Mouse (Mus musculus): ENCODE measurements at regions not wholly inside any gene's neighbourhood (a gene's known extent, or its start where the extent isn't known, plus 50 kb on each side); places are given as distances from the start of the nearest gene placed in this dataset.

DNA sequence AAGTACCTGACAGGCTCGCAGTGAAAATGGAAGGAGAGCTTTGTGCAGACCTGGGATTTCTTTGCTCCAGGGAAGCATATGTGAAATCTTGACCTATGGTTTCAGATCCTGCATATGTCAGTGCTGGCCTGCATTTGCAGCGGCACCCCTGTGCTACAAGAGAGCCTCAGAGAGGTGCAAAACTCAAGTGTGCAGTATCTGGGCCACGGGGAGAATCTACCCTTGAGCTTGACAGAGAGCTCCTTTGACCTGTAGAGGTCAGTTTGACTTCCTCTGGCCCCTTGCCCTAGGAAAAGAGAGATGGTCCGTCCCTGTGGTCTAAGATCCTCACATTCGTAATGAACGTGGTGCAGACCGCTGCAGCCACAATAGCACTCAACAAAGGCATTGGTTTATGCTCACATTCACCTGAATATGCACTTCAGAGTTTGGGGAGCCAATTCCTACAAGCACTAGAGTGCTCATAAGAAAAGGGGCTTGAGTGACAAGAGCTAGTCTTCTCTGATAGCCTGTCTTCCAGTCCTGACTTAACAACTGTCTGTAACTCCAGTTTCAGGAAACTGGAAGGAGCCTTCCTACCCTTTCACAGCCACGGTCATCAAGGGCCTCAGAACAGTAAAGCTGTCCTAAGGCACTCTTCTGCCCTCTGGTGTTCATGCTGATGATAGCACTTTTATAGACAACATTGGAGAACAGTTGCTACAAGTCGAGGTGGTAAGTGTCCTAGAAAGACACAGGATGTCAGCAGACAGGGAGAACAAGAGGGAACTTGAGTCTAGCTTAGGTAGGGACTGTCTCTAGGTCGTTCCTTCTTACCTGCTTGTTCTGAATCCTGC, 200.0 kb upstream of the Apob start:
- peak; percentile 18 for DNase-seq (ENCODE audit: low spot score)

DNA sequence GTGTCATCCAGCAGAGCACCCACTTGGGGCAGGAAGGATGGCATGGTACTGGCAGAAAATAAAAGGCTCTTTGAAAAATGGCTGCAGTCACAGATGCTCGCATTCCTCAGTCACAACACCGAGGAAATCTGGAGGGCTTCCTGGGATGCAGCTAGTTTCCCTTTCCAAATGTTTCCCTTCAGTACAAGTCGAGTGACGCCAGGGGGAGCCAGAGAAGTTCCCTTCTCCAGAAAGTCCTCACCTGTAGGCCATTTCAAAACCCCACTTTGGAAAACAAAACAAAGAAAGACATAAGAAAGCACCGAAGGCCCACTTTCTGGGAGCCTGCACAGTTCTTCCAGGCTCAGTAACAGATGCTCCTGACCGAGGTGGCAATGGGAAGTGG, 199.4 kb upstream of the Apob start:
- no peak for DNase-seq (ENCODE audit: low spot score)

DNA sequence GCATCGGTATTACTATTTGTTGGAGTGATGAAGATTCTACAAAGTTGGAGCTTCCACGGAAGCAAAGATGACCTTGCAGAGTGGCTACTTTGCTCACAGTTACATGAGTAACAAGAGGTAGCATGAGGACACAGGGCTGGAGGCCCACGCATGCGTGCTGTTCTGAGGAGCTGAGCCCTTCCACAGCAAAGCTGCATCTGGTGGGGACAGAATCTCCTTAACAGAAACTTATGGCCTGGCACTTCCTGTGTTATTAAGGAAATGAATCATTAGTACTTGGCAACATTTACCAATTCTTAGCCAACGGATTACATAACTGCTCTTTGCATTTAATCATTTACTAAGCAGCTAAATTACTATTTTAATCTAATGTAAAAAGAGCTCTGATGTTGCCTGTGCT, 160.8 kb upstream of the Apob start:
- DNase-seq (ENCODE audit: low spot score), result no peak

DNA sequence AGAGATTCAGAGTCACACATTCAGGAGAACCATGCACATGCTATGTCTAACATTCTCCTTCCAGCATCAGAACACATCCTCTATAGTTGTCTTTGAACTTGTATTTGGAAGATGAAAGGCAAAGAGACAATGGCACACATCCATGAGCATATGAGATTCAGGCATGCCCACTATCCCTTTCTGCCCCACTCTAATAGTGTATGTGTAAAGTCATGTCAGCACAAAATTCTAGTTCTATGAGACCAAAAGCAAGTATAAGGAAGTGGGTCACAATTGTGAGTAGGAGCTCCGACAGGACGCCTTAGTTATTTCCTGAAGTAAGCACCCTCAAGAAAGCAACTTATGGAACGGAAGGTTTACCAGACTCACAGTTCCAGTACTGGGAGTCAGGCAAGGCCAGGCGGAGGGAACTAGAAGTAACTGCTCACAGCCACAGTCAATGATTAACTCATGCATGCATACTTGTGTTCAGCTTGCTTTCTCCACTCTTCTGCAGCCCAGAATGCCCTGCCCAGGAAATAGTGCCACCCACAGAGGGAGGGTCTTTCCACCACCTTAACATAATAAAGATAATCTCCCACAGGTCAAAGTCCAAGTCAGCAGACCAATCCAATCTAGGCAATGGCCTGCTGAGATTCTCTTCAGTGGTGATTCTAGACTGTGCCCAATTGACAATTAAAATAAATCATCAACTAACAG, 157.3 kb upstream of the Apob start:
- DNase-seq (ENCODE audit: low spot score), result no peak

DNA sequence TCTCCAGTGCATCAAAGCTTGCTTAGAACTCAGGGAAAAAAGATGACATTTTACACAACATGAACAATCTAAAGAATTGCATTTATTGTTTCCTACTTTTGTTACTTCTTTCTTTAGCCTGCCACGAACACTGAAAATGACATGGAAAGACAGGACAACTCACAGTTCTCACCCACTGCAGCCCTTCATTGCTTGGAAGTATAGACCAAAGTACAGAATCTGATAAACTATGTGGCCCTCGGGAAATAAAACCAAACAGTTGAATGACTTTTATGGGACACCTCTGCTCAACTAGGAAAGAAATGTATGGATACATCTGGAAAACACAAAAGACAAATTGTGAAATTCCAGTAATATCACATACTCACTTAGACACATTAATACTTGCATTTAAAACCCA, 156.7 kb upstream of the Apob start:
- no peak for DNase-seq (ENCODE audit: low spot score)

DNA sequence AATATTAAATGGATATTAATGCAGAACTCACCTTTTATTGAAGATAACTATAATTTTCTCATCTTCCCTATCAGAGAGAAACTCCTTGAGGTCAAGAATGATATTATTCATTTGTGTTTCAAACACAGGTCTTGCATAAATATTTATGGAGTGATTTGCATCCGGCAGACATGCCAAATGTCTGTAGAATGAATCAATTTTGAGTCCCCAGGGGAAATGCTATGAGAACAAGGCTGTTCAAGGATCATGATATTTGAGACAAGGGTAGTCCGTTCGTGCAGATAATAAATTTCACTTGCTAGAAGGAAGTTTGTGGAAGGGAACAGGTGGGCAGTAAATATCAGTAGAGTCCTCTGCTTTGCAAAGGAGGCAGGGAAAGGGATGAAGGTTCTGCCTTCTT, 141.7 kb upstream of the Apob start:
- DNase-seq (ENCODE audit: low spot score), result no peak

DNA sequence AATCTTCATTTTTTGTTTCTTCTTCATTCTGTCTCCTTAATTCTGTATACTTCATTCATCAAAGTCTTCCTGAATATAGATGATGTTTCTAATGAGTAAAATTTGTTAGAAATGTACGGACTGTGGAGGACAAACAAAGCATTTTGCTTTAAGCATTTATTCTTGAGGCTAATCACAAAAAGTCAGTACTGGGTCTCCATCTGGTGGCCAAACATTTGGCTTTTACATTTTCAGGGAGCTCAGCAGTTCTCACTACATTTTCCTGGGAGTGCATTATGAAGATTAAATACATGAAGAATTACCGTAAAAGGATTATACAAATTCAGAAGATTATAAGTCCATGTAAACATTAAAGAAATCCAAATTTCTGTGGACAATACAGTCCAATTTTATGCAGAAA, 123.6 kb upstream of the Apob start:
- no peak for DNase-seq (ENCODE audit: low spot score)

DNA sequence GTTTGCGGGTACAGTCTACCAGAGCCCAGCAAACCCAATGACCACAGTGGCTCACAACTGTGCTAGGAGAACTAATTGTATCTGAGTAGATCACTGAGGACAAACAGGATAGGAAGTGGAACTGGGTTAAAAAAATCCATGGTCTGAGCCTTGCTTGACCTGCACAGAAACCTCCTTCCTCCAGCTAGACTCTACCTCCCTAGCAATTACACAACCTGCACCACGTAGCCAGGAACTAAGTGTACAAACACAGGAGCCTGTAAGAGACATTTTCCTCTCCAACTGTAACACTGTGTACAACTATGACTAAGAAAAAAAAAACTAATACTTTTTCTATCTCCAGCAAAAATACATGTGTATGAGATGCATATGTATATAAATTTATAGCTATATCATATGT, 121.8 kb upstream of the Apob start:
- DNase-seq (ENCODE audit: low spot score), result no peak

DNA sequence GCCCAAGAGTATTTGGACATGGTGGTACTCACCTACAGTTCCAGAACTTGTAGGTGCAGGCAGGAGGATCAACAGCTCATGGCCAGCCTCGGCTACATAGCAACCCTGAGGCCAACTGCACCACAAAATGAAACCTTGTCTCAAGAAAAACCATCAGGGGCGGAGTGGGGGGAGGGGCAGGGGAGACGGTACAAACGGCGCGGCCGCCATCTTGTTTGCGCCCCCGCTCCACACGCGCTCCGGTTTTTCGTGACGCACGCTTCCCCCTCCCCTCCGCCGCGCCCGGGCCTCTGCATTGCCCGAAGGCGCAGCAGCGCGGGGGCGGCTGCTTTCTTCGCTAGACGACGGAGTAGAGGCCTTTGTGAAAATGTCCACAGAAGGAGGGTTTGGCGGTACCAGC, 117.9 kb upstream of the Apob start:
- no peak for DNase-seq (ENCODE audit: low spot score)

DNA sequence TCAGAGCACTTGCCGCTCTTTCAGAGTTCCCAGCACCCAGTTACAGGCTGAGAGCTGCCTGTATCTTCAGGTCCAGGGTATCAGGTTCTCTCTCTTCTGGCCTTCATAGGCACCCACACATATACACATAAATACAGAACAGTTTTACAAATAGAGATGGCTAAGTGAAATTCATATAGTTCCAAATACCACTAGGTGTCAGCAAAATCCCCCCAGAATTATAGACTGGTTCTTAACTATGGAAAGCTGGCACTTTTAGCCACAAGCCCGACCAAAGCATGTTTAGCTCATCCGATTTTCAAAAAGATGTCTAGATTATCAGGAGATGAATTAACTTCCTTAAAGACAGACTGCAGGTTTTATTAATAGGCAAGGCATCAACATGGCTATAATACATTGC, 107.4 kb upstream of the Apob start:
- no peak for DNase-seq (ENCODE audit: low spot score)

DNA sequence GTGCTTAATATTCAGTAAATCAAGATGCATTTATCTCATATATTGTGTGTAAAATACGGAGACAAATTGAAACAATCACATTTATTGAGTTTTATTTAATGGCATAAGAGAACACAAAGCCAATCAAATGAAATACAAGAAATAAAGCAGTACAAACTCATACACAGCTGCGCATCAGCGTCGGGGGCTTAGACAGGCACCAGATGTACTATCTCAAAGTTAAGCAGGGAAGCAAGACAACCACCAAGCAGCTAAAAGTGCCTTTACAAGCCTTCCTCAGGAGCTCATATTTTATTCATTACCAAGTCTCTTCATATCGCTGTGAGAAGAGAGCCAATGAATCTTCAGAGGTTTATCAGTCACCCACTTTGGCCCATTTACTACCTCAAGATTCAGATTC, 107.0 kb upstream of the Apob start:
- DNase-seq (ENCODE audit: low spot score), result no peak

DNA sequence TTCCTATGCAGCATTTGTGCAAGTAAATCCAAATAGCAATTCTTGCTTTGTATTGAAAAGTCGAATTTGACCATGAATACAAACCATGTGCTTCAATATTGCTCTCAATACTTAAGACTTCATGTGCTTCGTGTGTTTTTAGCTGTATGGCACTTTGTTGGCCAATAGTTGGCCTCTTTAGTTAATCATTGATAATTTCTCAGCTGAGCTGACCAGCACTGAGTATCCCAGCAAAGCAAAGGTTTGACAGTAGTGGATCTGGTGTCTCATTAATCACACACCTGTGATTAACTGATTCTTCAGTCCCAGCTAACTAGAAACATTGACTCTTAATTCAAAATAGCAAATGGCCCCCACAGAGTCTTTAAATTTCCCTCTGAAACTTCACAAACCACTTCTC, 102.0 kb upstream of the Apob start:
- DNase-seq (ENCODE audit: low spot score), result no peak

DNA sequence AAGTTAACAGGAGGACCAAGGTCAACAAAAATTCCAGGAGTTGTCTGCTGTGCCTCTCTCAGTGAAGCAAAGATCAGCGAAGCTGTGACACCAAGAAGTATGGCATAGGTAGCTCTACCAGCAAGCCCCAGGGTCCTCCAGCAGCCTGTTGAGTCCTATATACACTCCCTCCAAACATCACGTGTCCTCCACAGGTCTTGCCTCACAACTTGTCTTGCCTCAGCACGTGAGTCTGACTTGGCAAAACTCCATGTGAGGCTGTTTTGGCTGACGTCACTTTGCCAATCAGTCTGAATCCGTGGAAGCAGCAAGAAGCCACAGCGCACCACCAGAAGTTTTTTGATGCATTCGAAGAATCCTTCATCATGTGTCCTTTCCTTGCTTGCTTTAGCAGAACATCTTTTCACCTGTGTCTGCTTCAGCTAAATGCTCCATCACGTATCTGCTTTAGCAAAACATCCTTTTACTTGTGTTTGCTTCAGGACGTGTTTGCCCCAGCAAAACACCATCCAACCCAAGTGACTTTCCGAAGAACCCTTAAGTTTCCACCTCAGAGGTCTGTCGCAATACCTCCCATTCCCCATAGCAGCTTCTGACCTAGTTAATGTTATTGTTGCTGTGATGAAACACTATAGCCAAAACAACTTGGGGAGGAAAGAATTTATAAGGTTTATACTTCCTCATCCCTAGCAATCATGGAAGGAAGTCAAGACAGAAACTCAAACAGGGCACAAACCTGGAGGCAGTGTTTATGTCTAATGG, 101.0 kb upstream of the Apob start:
- DNase-seq (ENCODE audit: low spot score), result no peak

DNA sequence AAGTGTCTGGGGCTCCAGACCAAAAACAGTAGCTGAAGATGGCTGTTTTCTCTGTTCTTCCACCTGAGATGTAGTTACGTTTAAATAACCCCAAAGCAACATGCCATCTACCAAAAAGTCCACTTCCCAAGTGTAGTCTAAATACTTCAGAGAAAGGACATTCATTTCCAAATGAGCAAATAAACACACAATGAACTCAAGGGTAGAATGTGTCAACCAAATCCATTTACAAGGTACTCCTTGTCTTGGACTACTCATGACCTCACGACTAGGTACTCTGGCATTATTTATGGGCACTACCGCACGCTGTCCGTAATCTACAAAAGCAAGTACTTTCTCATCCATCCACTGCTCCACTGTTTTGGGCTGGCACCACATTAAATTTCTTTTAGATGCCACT, 98.7 kb upstream of the Apob start:
- no peak for DNase-seq (ENCODE audit: low spot score)

DNA sequence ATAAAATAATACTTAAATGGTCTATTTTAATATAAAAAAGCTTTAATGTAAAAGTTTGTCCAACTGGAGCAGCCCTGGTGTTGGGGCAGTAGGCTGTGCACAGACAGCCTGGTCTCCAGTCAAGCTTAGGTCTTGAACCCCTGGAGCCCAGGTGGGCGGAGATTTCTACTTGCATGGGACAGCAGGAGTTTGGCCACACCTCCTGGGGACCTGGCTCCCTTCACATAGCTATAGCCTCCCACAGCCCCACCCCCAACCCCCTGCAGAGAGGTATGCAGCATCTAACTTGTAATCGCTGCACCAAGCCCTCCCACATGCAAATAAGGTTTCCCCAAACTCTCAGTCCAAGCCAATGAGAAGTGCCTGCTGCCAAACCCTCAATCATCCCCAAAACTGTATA, 81.3 kb upstream of the Apob start:
- no peak for DNase-seq (ENCODE audit: low spot score)

DNA sequence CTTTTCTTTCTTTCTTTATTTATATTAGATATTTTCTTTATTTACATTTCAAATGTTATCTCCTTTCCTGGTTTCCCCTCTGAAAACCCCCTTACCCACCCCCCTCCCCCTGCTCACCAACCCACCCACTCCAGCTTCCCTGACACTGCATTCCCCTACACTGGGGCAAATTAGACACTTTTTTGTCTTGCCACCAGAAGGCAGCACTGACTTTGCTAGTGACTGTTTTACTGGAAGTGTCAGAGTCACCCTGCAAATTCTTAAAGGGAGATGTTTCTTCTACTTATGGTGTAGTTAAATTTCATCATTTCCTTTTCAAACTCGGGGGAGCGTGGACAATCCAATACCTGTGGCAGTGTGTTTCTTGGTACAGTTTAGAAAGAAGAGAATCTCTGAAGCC, 72.1 kb upstream of the Apob start:
- DNase-seq (ENCODE audit: low spot score), result no peak

DNA sequence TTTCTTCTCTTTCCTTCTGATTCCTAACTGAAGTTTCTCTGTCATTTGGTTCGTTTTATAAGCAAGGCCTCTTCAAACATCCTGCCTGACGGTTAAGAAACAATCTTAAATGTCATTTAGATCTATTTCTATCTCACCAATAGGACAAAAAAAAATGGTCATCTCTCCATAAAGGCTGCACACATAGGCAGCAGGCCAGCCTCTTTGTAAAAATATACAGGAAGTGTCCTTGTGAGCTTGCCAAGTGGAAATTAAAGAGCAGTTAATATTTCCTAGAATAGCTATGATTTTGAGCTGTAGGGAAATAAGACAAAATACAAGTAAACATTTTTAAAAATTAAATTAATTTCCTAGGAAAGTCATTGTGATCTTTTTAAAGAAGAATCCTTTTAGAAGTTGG, 70.6 kb upstream of the Apob start:
- no peak for DNase-seq (ENCODE audit: low spot score)

DNA sequence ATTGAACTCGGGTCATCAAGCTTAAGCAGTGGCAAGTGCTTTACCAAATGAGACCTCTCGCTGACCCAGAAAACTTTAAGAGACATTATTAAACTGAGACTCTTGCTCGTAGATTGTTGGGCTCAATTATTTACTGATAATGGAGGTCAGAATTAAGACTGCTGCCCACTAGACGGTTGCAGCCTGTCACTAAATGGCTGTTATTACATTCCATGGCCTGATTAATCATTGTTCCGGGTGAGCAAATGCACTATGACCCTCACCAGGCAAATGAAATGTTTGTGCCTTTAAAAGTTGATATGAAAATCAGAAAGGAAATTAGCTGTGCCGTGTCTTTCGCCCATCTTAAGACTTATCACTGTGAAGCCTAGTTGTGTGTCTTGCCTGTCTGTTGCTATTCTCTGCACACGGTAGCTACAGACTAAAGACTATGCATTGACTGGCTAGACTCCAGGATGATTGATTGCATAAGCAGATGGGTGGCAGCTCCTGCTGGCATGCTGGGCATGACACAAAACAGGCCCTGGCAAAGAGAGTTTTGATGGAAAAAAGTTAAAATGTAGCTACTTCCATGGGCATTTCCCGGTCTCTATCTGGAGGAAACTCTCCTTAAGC, 67.6 kb upstream of the Apob start:
- DNase-seq (ENCODE audit: low spot score), result no peak

DNA sequence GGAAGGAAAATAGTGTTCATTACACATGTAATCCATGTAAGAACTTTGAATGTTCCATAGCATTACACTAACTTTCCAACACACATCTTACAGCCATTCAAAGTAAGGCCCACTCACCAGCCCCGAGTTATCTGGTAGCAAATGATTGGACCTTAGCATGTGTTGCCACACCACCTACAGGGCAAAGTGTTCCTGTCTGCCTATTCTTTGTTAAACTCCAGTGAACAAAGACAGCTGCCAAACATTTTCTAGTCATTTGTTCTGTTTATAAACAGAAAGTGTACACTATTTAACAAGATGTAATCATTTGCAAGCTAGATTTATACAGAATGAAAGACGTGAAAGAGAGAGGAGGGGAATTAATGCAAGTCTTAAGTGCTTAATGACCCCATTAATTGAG, 66.9 kb upstream of the Apob start:
- DNase-seq (ENCODE audit: low spot score), result no peak

DNA sequence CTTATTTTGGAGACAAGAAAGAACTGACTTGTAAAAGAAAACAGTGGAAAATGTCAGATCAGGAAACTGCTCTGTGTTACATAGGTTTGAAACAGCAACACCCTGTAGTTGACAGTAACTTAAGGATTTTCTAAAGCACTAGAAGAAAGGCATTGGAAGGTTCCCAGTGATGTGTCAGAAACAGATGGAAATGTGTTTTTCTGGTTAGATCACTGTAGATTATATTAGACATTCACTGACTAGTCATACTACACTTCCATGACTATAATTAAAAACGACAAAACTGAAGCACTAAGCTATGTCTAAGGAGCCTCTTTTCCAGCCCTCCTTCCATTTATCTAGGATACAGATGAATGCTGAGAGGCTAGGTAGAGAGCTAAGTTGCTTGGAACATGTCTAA, 59.1 kb upstream of the Apob start:
- DNase-seq (ENCODE audit: low spot score), result no peak

DNA sequence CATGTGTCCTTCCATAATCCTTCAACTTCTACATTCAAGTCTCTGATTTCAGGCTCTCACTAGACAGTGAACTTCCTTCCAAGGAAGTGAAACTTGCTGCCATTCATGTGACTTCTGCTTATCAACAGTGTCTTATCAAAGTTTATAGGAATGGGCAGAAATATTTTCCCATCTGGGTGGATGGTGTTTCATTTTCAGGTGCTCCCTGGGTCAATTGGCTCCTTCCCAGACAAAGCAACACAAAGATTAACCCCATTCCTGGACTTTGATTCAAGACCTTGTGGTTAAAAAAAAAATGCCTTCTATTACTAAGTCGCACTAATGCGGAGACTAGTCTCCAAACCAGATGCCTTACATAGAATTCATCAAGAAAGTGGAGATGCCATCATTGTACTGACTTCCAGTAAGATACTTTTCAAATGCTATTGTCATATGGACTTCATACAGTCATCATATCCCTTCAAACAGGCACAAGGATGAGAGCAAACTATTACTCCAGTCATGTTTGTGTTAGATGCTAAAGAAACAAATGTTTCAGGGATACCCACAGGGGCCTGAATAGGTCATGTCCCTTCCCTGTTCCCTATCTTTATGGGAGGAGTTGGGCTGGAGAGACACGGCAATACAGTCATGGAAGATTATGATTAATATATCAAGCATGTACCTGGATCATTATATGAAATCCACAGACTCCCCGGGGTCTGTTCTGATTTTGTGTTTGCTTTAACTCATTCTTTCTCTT, 58.3 kb upstream of the Apob start:
- no peak for DNase-seq (ENCODE audit: low spot score)

DNA sequence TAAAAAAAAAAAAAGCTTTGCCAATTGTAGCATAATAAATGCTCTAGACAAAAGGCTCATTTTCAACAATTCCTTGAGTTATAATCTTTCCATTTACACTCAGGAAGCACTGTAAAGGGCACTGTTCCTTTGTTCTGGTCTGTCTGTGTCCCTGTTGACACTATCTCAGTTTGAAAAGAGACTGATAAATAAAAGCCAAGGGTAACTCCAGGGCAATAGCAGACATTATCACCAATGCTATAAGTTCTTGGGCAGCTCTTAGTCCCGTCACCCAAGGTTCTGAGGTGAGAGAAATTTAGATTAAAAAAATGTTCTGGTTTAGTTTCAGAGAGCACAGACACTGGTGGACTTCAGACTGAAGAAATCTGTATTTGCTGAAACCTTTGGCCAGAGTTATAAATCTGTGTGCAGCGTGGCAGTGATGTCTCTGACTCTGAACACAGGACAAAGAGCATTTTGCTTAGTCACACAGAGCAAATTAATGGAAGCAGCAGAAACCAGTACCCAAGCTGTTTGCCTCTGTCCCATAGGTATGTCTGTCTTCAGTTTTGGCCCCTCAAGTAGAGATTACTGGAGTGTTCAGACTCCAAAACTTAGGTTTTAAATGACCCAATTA, 57.6 kb upstream of the Apob start:
- no peak for DNase-seq (ENCODE audit: low spot score)
